Mouse (Mus musculus): ENCODE data around the gene Tmem109.

- no peak for TF ChIP-seq CTCF (conservative IDR thresholded peaks at IDR 0.05; ENCODE audit: low read length)
- TF ChIP-seq POU5F1 (IDR thresholded peaks at IDR 0.05; ENCODE audit: borderline replicate concordance, low read length), result no peak
Measured at GRCm38 (mm10) chr19:10842914-10843313, 38.9 kb downstream of the Tmem109 start.

Measured in E14TG2a.4 (cell line).